Mouse (Mus musculus): Measurements from ENCODE around the gene Alx1.

DNA sequence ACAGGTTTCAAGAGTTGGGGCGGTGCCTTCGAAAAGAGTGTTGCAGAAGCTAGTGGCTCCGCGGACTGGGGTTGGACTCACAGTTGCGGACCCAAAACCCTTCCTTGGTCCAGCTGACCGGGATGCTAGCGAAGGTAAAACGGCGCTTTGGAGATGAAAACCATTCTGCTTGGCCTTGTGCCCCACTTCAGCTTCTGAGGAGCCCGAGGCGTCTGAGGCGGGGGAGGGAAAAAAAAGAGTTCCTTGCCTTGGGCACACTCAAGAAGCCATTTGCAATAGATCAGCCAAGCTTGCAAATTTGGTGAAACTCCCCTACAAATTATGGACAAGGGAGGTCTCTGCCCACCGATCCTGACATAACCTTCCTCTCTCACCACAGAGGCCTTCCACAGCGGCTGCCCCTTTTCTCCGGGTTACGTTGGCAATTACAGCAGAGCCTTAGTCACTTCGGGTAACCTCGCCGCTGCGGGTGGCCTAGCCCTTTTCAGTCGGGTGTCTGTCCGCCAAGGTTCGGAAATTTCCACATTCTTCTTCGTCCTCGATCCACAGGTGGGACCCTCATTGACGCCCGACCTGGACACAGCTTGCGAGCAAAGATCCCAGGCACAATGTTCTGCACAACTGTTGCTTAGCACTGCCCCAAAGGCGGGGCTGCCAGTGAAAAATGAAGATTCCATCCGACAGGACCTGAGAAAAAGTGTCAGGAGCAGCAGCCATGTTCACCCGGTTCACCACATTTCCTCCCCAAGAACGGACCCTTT lies at the start of gene Alx1:
- TF ChIP-seq POLR2A (IDR thresholded peaks at IDR 0.05; ENCODE audit: extremely low read depth, insufficient read depth, low read length): no peak
- no peak for TF ChIP-seq CTCF (IDR thresholded peaks at IDR 0.05; ENCODE audit: low read depth, low read length)
